Mouse (Mus musculus) right cerebral cortex, postnatal 36 days (tissue): ENCODE measurements around the gene Slc8b1.

Experiments
- DNase-seq, 2 experiments: peaks; one replicate each; pipeline ENCODE4 v3.0.0; 2022; ENCODE audit warnings: low spot score in 2 of 2, mixed read lengths in 1 of 2

Gene Slc8b1

GRCm38 (mm10) chr5:120510982-120511642 lies at the start of gene Slc8b1:
Gene Slc8b1 (plus strand): TSS chr5:120511168.
- DNase-seq: peak; percentile 76 to 77

- no peak for DNase-seq
Observed at GRCm38 (mm10) chr5:120461902-120462301, 49.1 kb upstream of the Slc8b1 start.

- DNase-seq: no peak
Observed at GRCm38 (mm10) chr5:120464321-120464720, 46.6 kb upstream of the Slc8b1 start.

GRCm38 (mm10) chr5:120465062-120465461 lies 45.9 kb upstream of the Slc8b1 start:
- no peak for DNase-seq

GRCm38 (mm10) chr5:120465860-120466259 lies 45.1 kb upstream of the Slc8b1 start:
- DNase-seq: no peak

GRCm38 (mm10) chr5:120467026-120467425 lies 43.9 kb upstream of the Slc8b1 start:
- DNase-seq: no peak

- DNase-seq: no peak
Observed at GRCm38 (mm10) chr5:120468336-120468735, 42.6 kb upstream of the Slc8b1 start.

- DNase-seq: no peak
Observed at GRCm38 (mm10) chr5:120468830-120469229, 42.1 kb upstream of the Slc8b1 start.

- DNase-seq: no peak
Observed at GRCm38 (mm10) chr5:120471538-120471937, 39.4 kb upstream of the Slc8b1 start.

GRCm38 (mm10) chr5:120472770-120473169 lies 38.2 kb upstream of the Slc8b1 start, which contains the start of gene Sdsl:
Gene Sdsl (minus strand): TSS chr5:120472810.
- no peak for DNase-seq

GRCm38 (mm10) chr5:120473361-120473760 lies 37.6 kb upstream of the Slc8b1 start:
- DNase-seq: no peak

- no peak for DNase-seq
Observed at GRCm38 (mm10) chr5:120475861-120476260, 35.1 kb upstream of the Slc8b1 start.

- DNase-seq: no peak
Observed at GRCm38 (mm10) chr5:120476296-120476695, 34.7 kb upstream of the Slc8b1 start, which contains the start of gene Sds. Gene Sds (plus strand): TSS chr5:120476526.

GRCm38 (mm10) chr5:120477993-120478392 lies 33.0 kb upstream of the Slc8b1 start:
- no peak for DNase-seq

- no peak for DNase-seq
Observed at GRCm38 (mm10) chr5:120479538-120479937, 31.4 kb upstream of the Slc8b1 start.

GRCm38 (mm10) chr5:120481205-120481604 lies 29.8 kb upstream of the Slc8b1 start:
- no peak for DNase-seq

- no peak for DNase-seq
Observed at GRCm38 (mm10) chr5:120483399-120483798, 27.6 kb upstream of the Slc8b1 start.

- no peak for DNase-seq
Observed at GRCm38 (mm10) chr5:120487844-120488243, 23.1 kb upstream of the Slc8b1 start.

GRCm38 (mm10) chr5:120490679-120491192 lies 20.2 kb upstream of the Slc8b1 start:
- DNase-seq: no peak

- no peak for DNase-seq
Observed at GRCm38 (mm10) chr5:120492437-120492836, 18.5 kb upstream of the Slc8b1 start.

- DNase-seq: no peak
Observed at GRCm38 (mm10) chr5:120493440-120493839, 17.5 kb upstream of the Slc8b1 start.

GRCm38 (mm10) chr5:120493873-120494395 lies 17.0 kb upstream of the Slc8b1 start:
- DNase-seq: no peak

GRCm38 (mm10) chr5:120495064-120495702 lies 15.8 kb upstream of the Slc8b1 start:
- DNase-seq: no peak
